Mouse (Mus musculus) bone marrow, adult 2 months (tissue): Measurements from ENCODE around the gene Far2.
A peak's percentile ranks its signal among the peaks of the same experiment; 100 is the strongest.

Experiments
- CTCF ChIP-seq: fragments of 200-500 bp; IDR thresholded peaks from 2 replicates; pipeline ENCODE4 v1.5.1; 2011; ENCODE audit warnings: low read length, control low read depth; ENCODE audit not compliant: control insufficient read depth, insufficient read depth
- POLR2A ChIP-seq: fragments of 200-500 bp; IDR thresholded peaks from 2 replicates; pipeline ENCODE4 v1.6.1; 2011; ENCODE audit warnings: low read depth, mild to moderate bottlenecking, control low read depth, low read length, borderline replicate concordance; ENCODE audit not compliant: control insufficient read depth

- TF ChIP-seq CTCF: peak; percentile 84
- no peak for TF ChIP-seq POLR2A
Measured at GRCm38 (mm10) chr6:148135769-148136382, 88.8 kb downstream of the Far2 start.
